Mouse (Mus musculus): ENCODE measurements around the gene Tmem8b. TPM values are rescaled to one million over a fixed set of nuclear protein-coding genes. Genes with fewer than 3 reads are reported as not detected.

The Tmem8b gene
- polyA plus RNA-seq, 1 experiment from 2014 or later: 3.6 TPM

DNA sequence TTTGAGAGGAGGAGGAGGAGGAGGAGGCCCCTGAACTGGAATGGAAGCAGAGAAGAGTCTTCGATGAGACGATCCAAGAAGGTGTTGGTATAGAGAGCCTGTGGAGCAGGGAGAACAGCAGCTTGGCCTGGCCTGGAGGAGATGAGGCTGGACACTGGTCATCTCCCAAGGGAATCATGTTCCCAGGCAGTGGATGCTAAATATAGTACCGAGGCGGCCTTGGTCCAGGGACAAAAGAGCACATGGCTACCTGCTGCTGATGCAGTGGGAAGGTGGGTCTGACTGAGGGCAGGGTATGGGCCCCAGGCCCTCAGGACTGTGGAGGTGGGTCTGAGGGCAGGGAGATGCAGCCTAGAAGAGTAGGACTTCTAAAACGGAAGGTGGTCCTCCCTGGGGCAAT lies 64.4 kb downstream of the Tmem8b start:
- Histone ChIP-seq H3K27ac (ENCODE audit: low read length) (no peak overlapping the region), H3K9ac (ENCODE audit: low read length) (no peak overlapping the region), H3K27me3 (ENCODE audit: control insufficient read depth, insufficient read depth, low read length) (0 out of 2 replicates have a peak, but pooled peaks cover 2% of the 10 kb centered on the region), H3K4me3 (ENCODE audit: low read length) (no peak overlapping the region), H3K9me3 (replicated peaks; ENCODE audit: control insufficient read depth, low read length) (no peaks in the 10 kb centered on the region), H3K36me3 (ENCODE audit: control insufficient read depth, insufficient read depth) (no peaks in the 10 kb centered on the region), H3K4me1 (ENCODE audit: control insufficient read depth, insufficient read depth, low read length) (peaks cover 40% of the 10 kb centered on the region), H3K4me2 (ENCODE audit: low read depth, low read length) (no peak overlapping the region)
- no peak for ATAC-seq (replicated peaks; ENCODE audit: extremely low read depth, insufficient read depth, low FRiP score)
- WGBS: 63% methylated on average over 5 of the region's 5 CpGs

DNA sequence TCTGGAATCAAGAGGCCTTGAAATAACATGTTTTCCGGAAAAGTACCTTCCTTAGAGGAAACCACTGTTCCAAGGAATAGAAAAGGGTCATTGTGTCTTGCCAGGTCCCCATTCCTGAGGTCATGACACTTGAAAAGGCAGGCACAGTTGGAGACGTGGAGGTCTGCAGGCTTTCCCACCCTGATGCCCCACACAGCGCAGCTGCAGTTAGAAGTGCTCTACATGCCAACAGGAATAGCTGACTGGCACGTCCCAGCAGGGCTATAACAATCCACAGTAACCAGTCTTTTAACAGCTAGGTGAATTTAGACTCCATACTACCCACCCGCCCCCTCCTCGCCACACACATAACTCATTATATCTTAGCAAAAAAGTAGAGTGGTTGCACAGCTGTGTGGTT lies 68.4 kb downstream of the Tmem8b start:
- Histone ChIP-seq H3K9ac (ENCODE audit: low read length) (no peak overlapping the region), H3K4me2 (ENCODE audit: low read depth, low read length) (no peak overlapping the region), H3K27me3 (ENCODE audit: control insufficient read depth, insufficient read depth, low read length) (no peaks in the 10 kb centered on the region), H3K36me3 (ENCODE audit: control insufficient read depth, insufficient read depth) (no peaks in the 10 kb centered on the region), H3K4me3 (ENCODE audit: low read length) (no peak overlapping the region), H3K27ac (ENCODE audit: low read length) (no peak overlapping the region), H3K9me3 (replicated peaks; ENCODE audit: control insufficient read depth, low read length) (no peaks in the 10 kb centered on the region), H3K4me1 (ENCODE audit: control insufficient read depth, insufficient read depth, low read length) (peaks cover 10% of the 10 kb centered on the region)
- WGBS: 72% methylated on average over 6 of the region's 6 CpGs
- no peak for ATAC-seq (replicated peaks; ENCODE audit: extremely low read depth, insufficient read depth, low FRiP score)

- Histone ChIP-seq H3K4me3 (ENCODE audit: low read length) (no peak overlapping the region), H3K9me3 (replicated peaks; ENCODE audit: control insufficient read depth, low read length) (no peaks in the 10 kb centered on the region), H3K4me1 (ENCODE audit: control insufficient read depth, insufficient read depth, low read length) (no peaks in the 10 kb centered on the region), H3K9ac (ENCODE audit: low read length) (no peak overlapping the region), H3K27me3 (ENCODE audit: control insufficient read depth, insufficient read depth, low read length) (no peaks in the 10 kb centered on the region), H3K27ac (ENCODE audit: low read length) (no peak overlapping the region), H3K36me3 (ENCODE audit: control insufficient read depth, insufficient read depth) (no peaks in the 10 kb centered on the region), H3K4me2 (ENCODE audit: low read depth, low read length) (no peak overlapping the region)
- no peak for ATAC-seq (replicated peaks; ENCODE audit: extremely low read depth, insufficient read depth, low FRiP score)
- 48% methylated on average over 8 of the region's 8 CpGs for WGBS
These were observed 70.4 kb downstream of the Tmem8b start for GRCm38 (mm10) chr4:43738989-43739674.

DNA sequence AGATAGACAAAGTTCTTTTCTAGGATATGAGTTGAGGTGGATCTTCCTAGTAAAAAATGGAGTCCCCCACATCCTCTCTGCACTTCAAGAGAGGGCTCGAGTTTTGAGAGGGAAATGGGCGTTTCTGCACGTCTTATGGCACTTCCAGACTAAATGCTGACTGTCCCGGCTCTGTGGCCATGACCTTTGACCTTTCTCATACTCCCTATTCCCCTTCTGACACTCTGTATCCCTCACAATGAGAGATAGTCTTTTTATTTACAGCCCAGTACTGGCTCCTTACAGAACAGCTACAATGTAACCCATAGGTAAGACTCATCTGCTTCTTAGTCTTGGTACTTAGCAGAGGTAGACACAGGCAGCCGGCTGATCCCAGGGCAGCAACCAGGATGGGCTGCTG lies 72.8 kb downstream of the Tmem8b start:
- H3K4me1 ChIP-seq (ENCODE audit: control insufficient read depth, insufficient read depth, low read length): no peaks in the 10 kb centered on the region
- no peak overlapping the region for H3K27ac ChIP-seq (ENCODE audit: low read length)
- no peaks in the 10 kb centered on the region for H3K36me3 ChIP-seq (ENCODE audit: control insufficient read depth, insufficient read depth)
- no peak overlapping the region for H3K9ac ChIP-seq (ENCODE audit: low read length)
- 70% methylated on average over 5 of the region's 5 CpGs for WGBS
- H3K27me3 ChIP-seq (ENCODE audit: control insufficient read depth, insufficient read depth, low read length): no peaks in the 10 kb centered on the region
- H3K9me3 ChIP-seq (replicated peaks; ENCODE audit: control insufficient read depth, low read length): no peaks in the 10 kb centered on the region
- no peak overlapping the region for H3K4me2 ChIP-seq (ENCODE audit: low read depth, low read length)
- no peak for ATAC-seq (replicated peaks; ENCODE audit: extremely low read depth, insufficient read depth, low FRiP score)
- no peak overlapping the region for H3K4me3 ChIP-seq (ENCODE audit: low read length)

Small RNAs within 50 kb of the gene (microRNA-seq; reads per million reads assigned to microRNA genes)
- gene Gm25262: 1.2 reads per million

Other genes starting within 250 kb of the Tmem8b start
- 0.21 and 0.31 TPM in 2 replicates for gene Fam166b, start 239.8 kb upstream of the Tmem8b start, polyA plus RNA-seq (2015; fragmentation: Nextera tagmentation; extraction: Ambion mirVana)
- gene Tesk1, start 227.0 kb upstream of the Tmem8b start, polyA plus RNA-seq (2015; fragmentation: Nextera tagmentation; extraction: Ambion mirVana): 1.6 and 4.9 TPM in 2 replicates
- 3.2 and 4.3 TPM in 2 replicates for gene Cd72, start 214.3 kb upstream of the Tmem8b start, polyA plus RNA-seq (2015; fragmentation: Nextera tagmentation; extraction: Ambion mirVana)
- gene Sit1, start 185.2 kb upstream of the Tmem8b start, polyA plus RNA-seq (2015; fragmentation: Nextera tagmentation; extraction: Ambion mirVana): 2.0 and 3.9 TPM in 2 replicates
- 76.9 and 81.5 TPM in 2 replicates for gene Ccdc107, start 176.1 kb upstream of the Tmem8b start, polyA plus RNA-seq (2015; fragmentation: Nextera tagmentation; extraction: Ambion mirVana)
- gene Arhgef39, start 169.3 kb upstream of the Tmem8b start, polyA plus RNA-seq (2015; fragmentation: Nextera tagmentation; extraction: Ambion mirVana): 38.9 and 43.4 TPM in 2 replicates
- gene Car9, start 162.0 kb upstream of the Tmem8b start, polyA plus RNA-seq (2015; fragmentation: Nextera tagmentation; extraction: Ambion mirVana): 3.5 and 3.8 TPM in 2 replicates
- gene Tpm2, start 145.2 kb upstream of the Tmem8b start, polyA plus RNA-seq (2015; fragmentation: Nextera tagmentation; extraction: Ambion mirVana): 162 and 177 TPM in 2 replicates
- gene Creb3, start 106.6 kb upstream of the Tmem8b start, polyA plus RNA-seq (2015; fragmentation: Nextera tagmentation; extraction: Ambion mirVana): 60.3 and 61.8 TPM in 2 replicates
- gene Tln1, start 106.3 kb upstream of the Tmem8b start, polyA plus RNA-seq (2015; fragmentation: Nextera tagmentation; extraction: Ambion mirVana): 68.7 and 80.0 TPM in 2 replicates
- 20.9 and 21.7 TPM in 2 replicates for gene Rgp1, start 90.3 kb upstream of the Tmem8b start, polyA plus RNA-seq (2015; fragmentation: Nextera tagmentation; extraction: Ambion mirVana)
- gene Gba2, start 90.1 kb upstream of the Tmem8b start, polyA plus RNA-seq (2015; fragmentation: Nextera tagmentation; extraction: Ambion mirVana): 22.7 TPM in 2 replicates
- 0.89 and 1.1 TPM in 2 replicates for gene Msmp, start 84.5 kb upstream of the Tmem8b start, polyA plus RNA-seq (2015; fragmentation: Nextera tagmentation; extraction: Ambion mirVana)
- gene Npr2, start 37.0 kb upstream of the Tmem8b start, polyA plus RNA-seq (2015; fragmentation: Nextera tagmentation; extraction: Ambion mirVana): 9.1 and 9.7 TPM in 2 replicates
- 1.2 and 1.3 TPM in 2 replicates for gene Spag8, start 15.4 kb upstream of the Tmem8b start, polyA plus RNA-seq (2015; fragmentation: Nextera tagmentation; extraction: Ambion mirVana)
- gene Hint2, start 12.5 kb upstream of the Tmem8b start, polyA plus RNA-seq (2015; fragmentation: Nextera tagmentation; extraction: Ambion mirVana): 172 and 185 TPM in 2 replicates
- gene Fam221b, start 174 bp downstream of the Tmem8b start, polyA plus RNA-seq (2015; fragmentation: Nextera tagmentation; extraction: Ambion mirVana): 1.6 and 2.9 TPM in 2 replicates
- not detected in 2 replicates for gene Olfr70, start 31.8 kb downstream of the Tmem8b start, polyA plus RNA-seq (2015; fragmentation: Nextera tagmentation; extraction: Ambion mirVana)
- gene Olfr71, start 41.3 kb downstream of the Tmem8b start, polyA plus RNA-seq (2015; fragmentation: Nextera tagmentation; extraction: Ambion mirVana): not detected in 2 replicates
- 1.4 and 1.7 TPM in 2 replicates for gene Hrct1, start 58.2 kb downstream of the Tmem8b start, polyA plus RNA-seq (2015; fragmentation: Nextera tagmentation; extraction: Ambion mirVana)
- 0.42 and 0.54 TPM in 2 replicates for gene Spaar, start 61.1 kb downstream of the Tmem8b start, polyA plus RNA-seq (2015; fragmentation: Nextera tagmentation; extraction: Ambion mirVana)
- gene Olfr159, start 102.0 kb downstream of the Tmem8b start, polyA plus RNA-seq (2015; fragmentation: Nextera tagmentation; extraction: Ambion mirVana): not detected in 2 replicates
- gene Olfr156, start 154.9 kb downstream of the Tmem8b start, polyA plus RNA-seq (2015; fragmentation: Nextera tagmentation; extraction: Ambion mirVana): not detected in 2 replicates
- gene Olfr157, start 171.2 kb downstream of the Tmem8b start, polyA plus RNA-seq (2015; fragmentation: Nextera tagmentation; extraction: Ambion mirVana): not detected in 2 replicates
- gene Olfr155, start 182.6 kb downstream of the Tmem8b start, polyA plus RNA-seq (2015; fragmentation: Nextera tagmentation; extraction: Ambion mirVana): not detected in 2 replicates
- gene Reck, start 206.6 kb downstream of the Tmem8b start, polyA plus RNA-seq (2015; fragmentation: Nextera tagmentation; extraction: Ambion mirVana): 8.6 and 8.9 TPM in 2 replicates